Mouse (Mus musculus): ENCODE data around the gene Lap3.

DNA sequence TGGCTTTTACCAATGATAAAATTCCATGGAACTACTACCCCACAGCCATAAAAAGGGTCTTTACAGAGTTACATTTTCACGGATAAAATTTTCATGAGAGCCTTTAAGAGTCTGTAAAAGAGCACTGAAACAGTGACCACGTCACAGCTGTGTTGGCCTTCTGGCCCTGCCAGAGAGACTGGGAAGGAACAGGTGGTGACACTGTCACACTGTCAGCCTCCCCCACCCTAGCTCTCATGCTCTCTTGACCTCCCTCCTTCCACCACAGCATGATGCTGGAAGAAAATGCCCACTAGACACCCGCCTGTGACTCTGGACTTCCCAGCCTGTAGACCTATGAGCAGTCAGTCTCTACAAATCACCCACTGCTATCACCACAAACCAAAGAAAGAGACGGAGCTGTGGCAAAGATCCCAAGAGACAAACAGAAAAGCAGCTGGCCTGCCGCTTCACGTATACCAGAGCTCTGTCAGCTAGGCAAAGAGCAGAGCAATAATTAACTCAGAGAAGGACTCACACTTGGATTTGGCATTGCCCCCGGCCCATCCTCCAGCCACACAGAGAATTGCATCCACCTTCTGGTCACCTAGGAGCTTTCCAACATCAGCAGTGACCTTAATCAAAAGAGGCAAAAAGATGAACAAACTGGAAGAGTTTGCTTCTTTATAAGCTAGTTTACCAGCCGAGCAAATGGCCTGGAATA is 48.9 kb upstream of the Lap3 start:
- no peak for TF ChIP-seq CTCF (IDR thresholded peaks at IDR 0.05; ENCODE audit: borderline replicate concordance, insufficient read depth, low read depth, low read length)
- TF ChIP-seq POLR2A (IDR thresholded peaks at IDR 0.05; ENCODE audit: borderline replicate concordance, insufficient read depth, low read length) = no peak

Data from cerebellum, adult 2 months (tissue).